Mouse (Mus musculus): ENCODE data around the gene Sox10.

The Sox10 gene

GRCm38 (mm10) chr15:79123751-79124150 lies 41.3 kb downstream of the Sox10 start:
- no peak for DNase-seq (ENCODE audit: low spot score)

GRCm38 (mm10) chr15:79122546-79122945 lies 42.5 kb downstream of the Sox10 start:
- no peak for DNase-seq (ENCODE audit: low spot score)

- DNase-seq (ENCODE audit: low spot score) = no peak
Observed at GRCm38 (mm10) chr15:79122119-79122518, 42.9 kb downstream of the Sox10 start.

- no peak for DNase-seq (ENCODE audit: low spot score)
Observed at GRCm38 (mm10) chr15:79119491-79119890, 45.5 kb downstream of the Sox10 start.

- no peak for DNase-seq (ENCODE audit: low spot score)
Observed at GRCm38 (mm10) chr15:79115276-79115675, 49.8 kb downstream of the Sox10 start.

GRCm38 (mm10) chr15:79111774-79112173 lies 53.3 kb downstream of the Sox10 start:
- peak; percentile 53 for DNase-seq (ENCODE audit: low spot score)

GRCm38 (mm10) chr15:79110528-79110927 lies 54.5 kb downstream of the Sox10 start:
- DNase-seq (ENCODE audit: low spot score) = no peak

GRCm38 (mm10) chr15:79110031-79110430 lies 55.0 kb downstream of the Sox10 start:
- DNase-seq (ENCODE audit: low spot score) = no peak

GRCm38 (mm10) chr15:79109321-79109934 lies 55.6 kb downstream of the Sox10 start:
- peak; percentile 78 for DNase-seq (ENCODE audit: low spot score)

- DNase-seq (ENCODE audit: low spot score) = peak; percentile 86
Observed at GRCm38 (mm10) chr15:79108421-79109320, 56.4 kb downstream of the Sox10 start, which contains the start of gene Micall1. Micall1 (plus strand) TSS chr15:79108898.

GRCm38 (mm10) chr15:79107966-79108365 lies 57.1 kb downstream of the Sox10 start:
- no peak for DNase-seq (ENCODE audit: low spot score)

- no peak for DNase-seq (ENCODE audit: low spot score)
Observed at GRCm38 (mm10) chr15:79105804-79106203, 59.2 kb downstream of the Sox10 start.

Measured in testis, postnatal 10 days (tissue).